20 mouse cellular contexts compared by ENCODE assay signal in genomic region chr5:62089538-62089937, GRCm38 (mm10).
DNase-seq lines count a peak whose midpoint lies in the region; TF ChIP-seq lines count a peak whose summit lies in the region.
"Had no signal": no experiment of that assay in that cellular context is flagged by ENCODE, and none has a peak within 500 bp of the region (broad histone marks: within the 10 kb centered on the region; RNA-seq: fewer than 3 reads in every experiment).

No protein-coding gene starts in this region.

- no peak for TF ChIP-seq CTCF in layer of hippocampus, adult 2 months (conservative IDR thresholded peaks at IDR 0.05)

- 0 out of 2 replicates have a peak overlapping the region, but pooled peaks have one; percentile 36 for H3K27ac ChIP-seq in layer of hippocampus, adult 2 months
- H3K27ac ChIP-seq: embryonic facial prominence, embryonic 10.5 days; embryonic facial prominence, embryonic 12.5 days; forebrain, embryonic 13.5 days; forebrain, embryonic 15.5 days had no signal

- DNase-seq in layer of hippocampus, adult 2 months (ENCODE audit: low spot score in 2 of 2): peak in 1 of 2 experiments; percentile 9
- DNase-seq in layer of hippocampus, postnatal 10 days (ENCODE audit: low spot score in 2 of 2): no peak
- peak; percentile 6 to 16 for DNase-seq in left cerebral cortex, adult 9 months (ENCODE audit: low spot score in 2 of 2)
- no peak for DNase-seq in left cerebral cortex, adult 8-10 months (ENCODE audit: low spot score in 2 of 2)
- peak; percentile 12 for DNase-seq in right cerebral cortex, adult 18-20 months
- DNase-seq in right cerebral cortex, postnatal 10 days (ENCODE audit: low spot score in 2 of 2): no peak
- peak; percentile 79 for DNase-seq in telencephalon, adult 2 months (ENCODE audit: low read depth, low spot score)
- DNase-seq in heart, adult 11 months: no peak
- DNase-seq: adrenal gland, adult 2 months; adrenal gland, postnatal 10 days; adrenal gland, postnatal 25 days; cerebellum, adult 11-12 months; cerebellum, adult 2 months; cerebellum, adult 9-10 months; cerebellum, postnatal 10 days; cerebellum, postnatal 25 days had no signal

- H3K4me3 ChIP-seq in layer of hippocampus, adult 2 months: no peak overlapping the region
- H3K4me3 ChIP-seq: embryonic facial prominence, embryonic 10.5 days; embryonic facial prominence, embryonic 12.5 days; forebrain, embryonic 13.5 days; forebrain, embryonic 15.5 days had no signal

Comparison
In these comparisons a context has a peak if more than half of its experiments do, and no peak if none do; other contexts are left out.
1. DNase-seq: peak in left cerebral cortex, adult 9 months (2 of 2), right cerebral cortex, adult 18-20 months (single experiment) and telencephalon, adult 2 months (single experiment); none in layer of hippocampus, postnatal 10 days (0 of 2), left cerebral cortex, adult 8-10 months (0 of 2), right cerebral cortex, postnatal 10 days (0 of 2) and heart, adult 11 months (single experiment).